Mouse (Mus musculus): Measurements from ENCODE around the gene Gm49510. TPM values are rescaled to one million over a fixed set of nuclear protein-coding genes. Genes with fewer than 3 reads are reported as not detected.

The Gm49510 gene
- total RNA-seq, 1 experiment, result not detected

DNA sequence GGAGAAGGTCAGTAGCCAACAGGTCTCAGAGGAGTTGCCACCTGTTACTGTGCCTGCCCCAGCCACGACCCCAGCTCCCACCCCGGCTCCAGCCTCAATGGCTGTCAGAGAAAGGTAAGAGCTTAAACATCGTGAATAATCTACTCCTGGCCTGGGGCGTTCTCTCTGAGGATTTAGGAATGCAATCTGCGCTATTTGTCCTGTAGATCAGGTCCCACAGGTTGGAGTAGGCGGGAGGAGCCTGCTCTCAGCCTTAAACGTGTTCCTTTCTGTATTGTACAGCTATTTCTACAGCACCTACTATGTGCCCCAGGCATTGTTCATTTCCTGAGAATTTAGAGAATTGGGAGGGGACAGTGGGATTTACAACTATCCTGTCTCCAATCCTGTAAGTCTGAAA, 8.9 kb downstream of the Gm49510 start:
- in situ Hi-C loops (cut with MboI; ENCODE audit: low sequenced_read_pairs in 2 of 2, unreplicated experiment in 2 of 2), result no loop called here
- H3K36me3 ChIP-seq (ENCODE audit: control insufficient read depth, insufficient read depth, low read length, poor library complexity, severe bottlenecking), result peaks cover 39% of the 10 kb centered on the region

GRCm38 (mm10) chr15:78908982-78909381, 9.5 kb downstream of the Gm49510 start:
- no peaks in the 10 kb centered on the region for H3K9me3 ChIP-seq (ENCODE audit: control insufficient read depth, insufficient read depth, low read depth, low read length)
- in situ Hi-C loops (cut with MboI; ENCODE audit: low sequenced_read_pairs in 2 of 2, unreplicated experiment in 2 of 2), result no loop called here
- no peak overlapping the region for H3K9ac ChIP-seq (ENCODE audit: insufficient read depth, low read depth, low read length, poor library complexity, severe bottlenecking)
- peaks cover 37% of the 10 kb centered on the region for H3K36me3 ChIP-seq (ENCODE audit: control insufficient read depth, insufficient read depth, low read length, poor library complexity, severe bottlenecking)
- no peak for TF ChIP-seq MAFK (IDR thresholded peaks at IDR 0.05; ENCODE audit: insufficient read depth, low read depth, low read length)
- no peak for TF ChIP-seq ZC3H11A (IDR thresholded peaks at IDR 0.05; ENCODE audit: borderline replicate concordance, low read depth, low read length)
- TF ChIP-seq CHD2 (IDR thresholded peaks at IDR 0.05; ENCODE audit: low read depth, low read length), result no peak
- TF ChIP-seq HCFC1 (IDR thresholded peaks at IDR 0.05; ENCODE audit: borderline replicate concordance, insufficient read depth, low read length), result no peak
- TF ChIP-seq ZNF384 (IDR thresholded peaks at IDR 0.05; ENCODE audit: low read depth, low read length), result no peak
- no peak overlapping the region for H3K27ac ChIP-seq (ENCODE audit: insufficient read depth, low read depth, low read length, poor library complexity, severe bottlenecking)
- no peak for DNase-seq (ENCODE audit: low read depth, low spot score)
- H3K4me1 ChIP-seq (ENCODE audit: control insufficient read depth in 2 of 2, insufficient read depth in 2 of 2, low read length in 2 of 2, poor library complexity in 1 of 2), result peaks cover 0 to 6% of the 10 kb centered on the region in 2 experiments; a peak in 2 of 4 replicates
- H3K4me3 ChIP-seq (ENCODE audit: insufficient read depth in 1 of 2, low read depth in 1 of 2, low read length in 2 of 2, poor library complexity in 1 of 2, severe bottlenecking in 1 of 2), result no peak overlapping the region

More for the DNA sequence above, 8.9 kb downstream of the Gm49510 start:
- DNase-seq (ENCODE audit: low read depth, low spot score), result no peak
- H3K9ac ChIP-seq (ENCODE audit: insufficient read depth, low read depth, low read length, poor library complexity, severe bottlenecking), result no peak overlapping the region
- no peak overlapping the region for H3K4me3 ChIP-seq (ENCODE audit: insufficient read depth in 1 of 2, low read depth in 1 of 2, low read length in 2 of 2, poor library complexity in 1 of 2, severe bottlenecking in 1 of 2)
- H3K9me3 ChIP-seq (ENCODE audit: control insufficient read depth, insufficient read depth, low read depth, low read length), result no peaks in the 10 kb centered on the region
- H3K27ac ChIP-seq (ENCODE audit: insufficient read depth, low read depth, low read length, poor library complexity, severe bottlenecking), result no peak overlapping the region
- no peak for TF ChIP-seq HCFC1 (IDR thresholded peaks at IDR 0.05; ENCODE audit: borderline replicate concordance, insufficient read depth, low read length)
- TF ChIP-seq MAFK (IDR thresholded peaks at IDR 0.05; ENCODE audit: insufficient read depth, low read depth, low read length), result no peak
- no peak for TF ChIP-seq CHD2 (IDR thresholded peaks at IDR 0.05; ENCODE audit: low read depth, low read length)
- no peak for TF ChIP-seq ZC3H11A (IDR thresholded peaks at IDR 0.05; ENCODE audit: borderline replicate concordance, low read depth, low read length)
- TF ChIP-seq ZNF384 (IDR thresholded peaks at IDR 0.05; ENCODE audit: low read depth, low read length), result no peak
- peaks cover 0 to 8% of the 10 kb centered on the region in 2 experiments; a peak in 2 of 4 replicates for H3K4me1 ChIP-seq (ENCODE audit: control insufficient read depth in 2 of 2, insufficient read depth in 2 of 2, low read length in 2 of 2, poor library complexity in 1 of 2)

GRCm38 (mm10) chr15:78912040-78912439, 12.6 kb downstream of the Gm49510 start:
- no peak for DNase-seq (ENCODE audit: low read depth, low spot score)
- Histone ChIP-seq H3K9ac (ENCODE audit: insufficient read depth, low read depth, low read length, poor library complexity, severe bottlenecking) (no peak overlapping the region), H3K4me3 (ENCODE audit: insufficient read depth in 1 of 2, low read depth in 1 of 2, low read length in 2 of 2, poor library complexity in 1 of 2, severe bottlenecking in 1 of 2) (no peak overlapping the region), H3K36me3 (ENCODE audit: control insufficient read depth, insufficient read depth, low read length, poor library complexity, severe bottlenecking) (peaks cover 31% of the 10 kb centered on the region), H3K4me1 (ENCODE audit: control insufficient read depth in 2 of 2, insufficient read depth in 2 of 2, low read length in 2 of 2, poor library complexity in 1 of 2) (peaks cover 0 to 20% of the 10 kb centered on the region in 2 experiments; a peak in 2 of 4 replicates), H3K9me3 (ENCODE audit: control insufficient read depth, insufficient read depth, low read depth, low read length) (no peaks in the 10 kb centered on the region), H3K27ac (ENCODE audit: insufficient read depth, low read depth, low read length, poor library complexity, severe bottlenecking) (no peak overlapping the region)
- no peak for TF ChIP-seq CHD2 (IDR thresholded peaks at IDR 0.05; ENCODE audit: low read depth, low read length)
- no peak for TF ChIP-seq MAFK (IDR thresholded peaks at IDR 0.05; ENCODE audit: insufficient read depth, low read depth, low read length)
- TF ChIP-seq HCFC1 (IDR thresholded peaks at IDR 0.05; ENCODE audit: borderline replicate concordance, insufficient read depth, low read length), result no peak
- no peak for TF ChIP-seq ZNF384 (IDR thresholded peaks at IDR 0.05; ENCODE audit: low read depth, low read length)
- no peak for TF ChIP-seq ZC3H11A (IDR thresholded peaks at IDR 0.05; ENCODE audit: borderline replicate concordance, low read depth, low read length)
- in situ Hi-C loops (cut with MboI; ENCODE audit: low sequenced_read_pairs in 2 of 2, unreplicated experiment in 2 of 2), result no loop called here

GRCm38 (mm10) chr15:78913632-78914090, 14.2 kb downstream of the Gm49510 start, which contains the start of gene Pdxp:
Gene Pdxp (plus strand): TSS chr15:78913919.
- no peaks in the 10 kb centered on the region for H3K9me3 ChIP-seq (ENCODE audit: control insufficient read depth, insufficient read depth, low read depth, low read length)
- H3K36me3 ChIP-seq (ENCODE audit: control insufficient read depth, insufficient read depth, low read length, poor library complexity, severe bottlenecking), result peaks cover 28% of the 10 kb centered on the region; the same call in 1 of the 2 replicates
- DNase-seq (ENCODE audit: low read depth, low spot score), result peak; percentile 98
- no peak within 1 kb of the TSS for H3K27ac ChIP-seq (ENCODE audit: insufficient read depth, low read depth, low read length, poor library complexity, severe bottlenecking)
- H3K4me1 ChIP-seq (ENCODE audit: control insufficient read depth in 2 of 2, insufficient read depth in 2 of 2, low read length in 2 of 2, poor library complexity in 1 of 2), result peaks cover 0 to 19% of the 10 kb centered on the region in 2 experiments; a peak in 2 of 4 replicates
- H3K4me3 ChIP-seq (ENCODE audit: insufficient read depth in 1 of 2, low read depth in 1 of 2, low read length in 2 of 2, poor library complexity in 1 of 2, severe bottlenecking in 1 of 2), result peak within 1 kb of the TSS; percentile 85 to 92
- H3K9ac ChIP-seq (ENCODE audit: insufficient read depth, low read depth, low read length, poor library complexity, severe bottlenecking), result peak within 1 kb of the TSS; percentile 86
- in situ Hi-C loops (cut with MboI; ENCODE audit: low sequenced_read_pairs in 2 of 2, unreplicated experiment in 2 of 2), result no loop called here
- TF ChIP-seq ZNF384 (IDR thresholded peaks at IDR 0.05; ENCODE audit: low read depth, low read length) (no peak), CHD2 (IDR thresholded peaks at IDR 0.05; ENCODE audit: low read depth, low read length) (peak; percentile 67)
